Mouse (Mus musculus) spleen, adult 2 months (tissue): ENCODE results near the gene Olfr808.

Source experiments
- CTCF ChIP-seq: fragments of 200-500 bp; IDR thresholded peaks from 2 replicates; pipeline ENCODE4 v1.5.1; 2011; ENCODE audit warnings: mild to moderate bottlenecking, inconsistent platforms; ENCODE audit not compliant: insufficient read depth, insufficient read length, insufficient replicate concordance; ENCODE audit errors: extremely low read depth
- POLR2A ChIP-seq: fragments of 200-500 bp; IDR thresholded peaks from 2 replicates; pipeline ENCODE4 v1.6.1; 2011; ENCODE audit warnings: low read depth, low read length, inconsistent platforms

DNA sequence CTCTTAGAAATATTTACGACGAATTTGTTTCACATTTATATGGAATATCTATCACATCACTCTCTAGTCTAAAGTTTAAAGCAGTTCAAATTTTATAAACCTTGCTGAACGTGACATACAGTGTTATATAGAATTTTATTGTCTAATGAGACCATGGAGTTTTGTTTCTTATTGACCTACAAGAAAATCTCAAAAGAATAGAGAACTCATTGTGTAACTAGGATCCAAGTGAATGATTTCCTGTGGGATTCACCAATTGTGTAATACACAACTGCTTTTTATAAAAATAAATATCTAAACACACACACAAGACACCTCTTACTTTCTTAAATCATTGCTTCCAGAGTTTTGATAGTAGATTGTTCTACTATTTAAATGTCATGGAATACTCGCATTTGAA, 39.0 kb downstream of the Olfr808 start, which contains the start of gene Olfr811:
- no peak for TF ChIP-seq POLR2A
- no peak for TF ChIP-seq CTCF
